Mouse (Mus musculus): Measurements from ENCODE around the gene Gm28305.

DNA sequence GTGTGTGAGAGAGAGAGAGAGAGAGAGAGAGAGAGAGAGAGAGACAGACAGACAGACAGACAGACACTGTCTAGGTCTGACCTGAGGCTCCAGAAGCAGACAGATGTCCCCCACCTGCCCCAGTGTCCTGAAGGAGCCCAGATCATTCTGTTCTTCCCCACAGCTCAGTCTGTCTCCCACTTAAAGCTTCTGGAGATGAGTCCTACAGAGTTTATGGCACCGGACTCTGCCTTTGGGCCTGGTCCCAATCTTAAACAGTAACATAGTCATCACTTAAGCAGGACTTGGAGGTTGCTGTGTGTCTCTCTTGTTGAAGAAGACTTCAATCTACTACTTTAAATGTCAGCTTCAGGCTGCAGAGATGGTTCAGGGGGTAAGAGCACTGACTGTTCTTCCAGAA is 38.3 kb downstream of the Gm28305 start:
- no peak for TF ChIP-seq CTCF (conservative IDR thresholded peaks at IDR 0.05; ENCODE audit: low read length)
- no peak for TF ChIP-seq POU5F1 (IDR thresholded peaks at IDR 0.05; ENCODE audit: borderline replicate concordance, low read length)
